Mouse (Mus musculus) G1E (cell line): Measurements from ENCODE around the gene Cpeb4.

Source experiments
- CTCF ChIP-seq: IDR thresholded peaks from 2 replicates; pipeline ENCODE4 v1.5.1; 2012; ENCODE audit warnings: low read depth, low read length, inconsistent platforms, mixed read lengths
- GATA1 ChIP-seq: IDR thresholded peaks from 2 replicates; pipeline ENCODE4 v1.6.1; 2012; ENCODE audit warnings: borderline replicate concordance, low read length, inconsistent platforms, mixed read lengths
- GATA2 ChIP-seq: IDR thresholded peaks from 2 replicates; pipeline ENCODE4 v1.6.1; 2012; ENCODE audit warnings: low read depth, low read length, inconsistent platforms, borderline replicate concordance
- POLR2AphosphoS5 ChIP-seq: IDR thresholded peaks from 2 replicates; pipeline ENCODE4 v1.6.1; 2012; ENCODE audit warnings: low read depth, low read length, inconsistent platforms; ENCODE audit not compliant: insufficient replicate concordance
- TAL1 ChIP-seq: conservative IDR thresholded peaks from 2 replicates; pipeline ENCODE4 v1.6.1; 2012; ENCODE audit warnings: low read depth, low read length, inconsistent platforms, mixed read lengths

GRCm38 (mm10) chr11:31896905-31897304 is 24.9 kb downstream of the Cpeb4 start:
- TF ChIP-seq POLR2AphosphoS5, result no peak
- no peak for TF ChIP-seq CTCF
- TF ChIP-seq GATA1, result no peak
- no peak for TF ChIP-seq GATA2
- peak; percentile 36; the same call in 1 of the 2 replicates for TF ChIP-seq TAL1
